24 mouse cellular contexts compared by ENCODE assay signal in genomic region chr14:17903121-17903520, GRCm38 (mm10).
DNase-seq lines count a peak whose midpoint lies in the region; ATAC-seq and TF ChIP-seq lines count a peak whose summit lies in the region.
"Had no signal": no experiment of that assay in that cellular context is flagged by ENCODE, and none has a peak within 500 bp of the region (broad histone marks: within the 10 kb centered on the region; RNA-seq: fewer than 3 reads in every experiment).

No protein-coding gene starts in this region.

- no peaks in the 10 kb centered on the region for H3K9me3 ChIP-seq in kidney, embryonic 16.5 days (ENCODE audit: low read length)
- H3K9me3 ChIP-seq: embryonic facial prominence, embryonic 15.5 days; heart, embryonic 15.5 days; hindbrain, embryonic 13.5 days had no signal

- no peaks in the 10 kb centered on the region for H3K4me1 ChIP-seq in kidney, embryonic 16.5 days (ENCODE audit: insufficient read depth, low read length)
- H3K4me1 ChIP-seq in brown adipose tissue, adult 24 weeks (ENCODE audit: control insufficient read depth, insufficient read depth, insufficient read length, low read length), result peaks cover 12% of the 10 kb centered on the region
- H3K4me1 ChIP-seq: embryonic facial prominence, embryonic 15.5 days; forebrain, embryonic 10.5 days; heart, embryonic 15.5 days; hindbrain, embryonic 13.5 days had no signal

- intact Hi-C loops in gastrocnemius, adult 2 months (cut with DNase I), result loop anchor here (5.0 to 10.0 kb wide), 2 partner anchors 41 to 158 kb away; no protein-coding TSS in a partner anchor
- intact Hi-C loops in left cerebral cortex, postnatal 4 days (cut with DNase I), result no loop called here

- no peak overlapping the region for H3K4me3 ChIP-seq in gastrocnemius, adult 2 months
- H3K4me3 ChIP-seq in kidney, embryonic 16.5 days (ENCODE audit: low read length), result no peak overlapping the region
- H3K4me3 ChIP-seq in brown adipose tissue, adult 24 weeks (ENCODE audit: insufficient read depth, low read depth, low read length), result no peak overlapping the region
- H3K4me3 ChIP-seq: embryonic facial prominence, embryonic 15.5 days; erythroblast, embryonic 14.5 days; forebrain, embryonic 10.5 days; heart, adult 2 months; heart, embryonic 15.5 days; hindbrain, embryonic 13.5 days had no signal

- H3K36me3 ChIP-seq in kidney, embryonic 16.5 days (ENCODE audit: insufficient read depth, low read length), result no peaks in the 10 kb centered on the region
- H3K36me3 ChIP-seq: embryonic facial prominence, embryonic 15.5 days; forebrain, embryonic 10.5 days; heart, embryonic 15.5 days; hindbrain, embryonic 13.5 days had no signal

- peak overlapping the region; percentile 75 for H3K27ac ChIP-seq in gastrocnemius, adult 2 months
- H3K27ac ChIP-seq in kidney, embryonic 16.5 days (ENCODE audit: low read length), result no peak overlapping the region
- H3K27ac ChIP-seq in brown adipose tissue, adult 24 weeks (replicated peaks; ENCODE audit: low read depth, low read length), result peak overlapping the region; percentile 47
- H3K27ac ChIP-seq: embryonic facial prominence, embryonic 15.5 days; forebrain, embryonic 10.5 days; heart, adult 2 months; heart, embryonic 15.5 days; hindbrain, embryonic 13.5 days; hindbrain, postnatal 0 days had no signal

- no peaks in the 10 kb centered on the region for H3K27me3 ChIP-seq in kidney, embryonic 16.5 days (ENCODE audit: insufficient read depth, low read length)
- H3K27me3 ChIP-seq: embryonic facial prominence, embryonic 15.5 days; heart, embryonic 15.5 days; hindbrain, embryonic 13.5 days had no signal

- no peak for DNase-seq in gastrocnemius, adult 2 months
- no peak for DNase-seq in gastrocnemius, adult 18-20 months (ENCODE audit: low spot score)
- DNase-seq in kidney, postnatal 10 days, result no peak
- peak; percentile 62 for DNase-seq in adrenal gland, adult 8-10 months
- no peak for DNase-seq in left cerebral cortex, postnatal 4 days
- DNase-seq: cerebellum, adult 18-20 months; cerebellum, adult 9-11 months; embryo, embryonic 11 days; gastrocnemius, postnatal 14 days; heart, adult 2 months; heart, postnatal 14 days; kidney, adult 11 months had no signal

- no peak overlapping the region for H3K4me2 ChIP-seq in kidney, embryonic 16.5 days (replicated peaks; ENCODE audit: low read depth, low read length)
- H3K4me2 ChIP-seq: embryonic facial prominence, embryonic 15.5 days; heart, embryonic 11.5 days; heart, embryonic 15.5 days; hindbrain, embryonic 13.5 days had no signal

- TF ChIP-seq CTCF in gastrocnemius, adult 2 months (IDR thresholded peaks at IDR 0.05), result no peak

- H3K9ac ChIP-seq in kidney, embryonic 16.5 days (replicated peaks; ENCODE audit: low read length), result no peak overlapping the region
- H3K9ac ChIP-seq: embryonic facial prominence, embryonic 15.5 days; heart, embryonic 15.5 days; hindbrain, embryonic 13.5 days had no signal

- peak; percentile 77 for ATAC-seq in kidney, embryonic 16.5 days (ENCODE audit: low FRiP score, low TSS enrichment)
- ATAC-seq in frontal cortex, adult (ENCODE audit: low TSS enrichment), result no peak
- ATAC-seq: activated CD4-positive, CD25-positive, alpha-beta regulatory T cell, adult 4 months; forebrain, embryonic 14.5 days; hindbrain, postnatal 0 days had no signal

- 50% methylated on average over 2 of the region's 2 CpGs for WGBS in kidney, embryonic 16.5 days
